Mouse (Mus musculus) fibroblast of lung, adult 2 months (primary cell): ENCODE results near the gene Dgkb.

Source experiments
- DNase-seq: peaks from one replicate; pipeline ENCODE4 v3.0.0-alpha.2; 2011; ENCODE audit warnings: low read depth

The Dgkb gene

DNA sequence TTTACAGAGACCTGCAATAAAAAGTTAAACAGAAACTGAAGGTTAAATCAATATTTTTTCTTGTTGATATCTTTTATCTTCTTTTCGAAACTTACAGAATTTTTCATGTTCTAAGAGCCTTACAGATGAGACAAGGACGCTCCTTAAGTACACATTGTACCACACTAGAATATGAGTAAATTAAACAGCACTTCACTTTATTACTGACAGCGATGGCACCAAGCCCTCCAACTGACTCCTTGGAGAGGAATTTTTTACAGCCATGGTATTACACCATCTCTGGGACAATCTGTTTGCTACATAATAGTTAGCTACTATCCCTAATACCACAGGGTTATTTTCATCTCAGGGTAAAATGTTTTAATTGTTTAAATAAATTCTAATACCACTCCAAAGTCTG, 556.6 kb downstream of the Dgkb start:
- no peak for DNase-seq

GRCm38 (mm10) chr12:38385942-38386341, 568.4 kb downstream of the Dgkb start:
- no peak for DNase-seq

GRCm38 (mm10) chr12:38386991-38387390, 569.5 kb downstream of the Dgkb start:
- DNase-seq, result no peak

GRCm38 (mm10) chr12:38387654-38388053, 570.1 kb downstream of the Dgkb start:
- no peak for DNase-seq

GRCm38 (mm10) chr12:38388243-38388642, 570.7 kb downstream of the Dgkb start:
- DNase-seq, result no peak

- no peak for DNase-seq
Observed at GRCm38 (mm10) chr12:38397754-38398312, 580.3 kb downstream of the Dgkb start.

- DNase-seq, result no peak
Observed at GRCm38 (mm10) chr12:38400089-38400488, 582.6 kb downstream of the Dgkb start.

GRCm38 (mm10) chr12:38435364-38436130, 618.0 kb downstream of the Dgkb start:
- no peak for DNase-seq

DNA sequence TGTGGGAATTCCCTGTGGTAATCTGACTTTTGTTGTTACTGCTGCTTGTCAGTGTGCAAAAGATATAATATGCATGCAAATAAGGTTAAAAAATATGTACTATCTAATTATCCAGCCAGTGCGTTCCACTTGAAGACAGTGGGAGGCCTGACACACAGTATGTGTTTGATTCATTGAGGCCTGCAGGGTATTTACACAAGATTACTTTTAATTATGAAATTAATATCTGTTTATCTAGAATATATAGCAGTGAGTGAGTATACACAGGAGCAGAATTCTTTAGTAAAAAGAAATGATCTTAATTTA, 618.6 kb downstream of the Dgkb start:
- DNase-seq, result no peak

GRCm38 (mm10) chr12:38450323-38451087, 633.0 kb downstream of the Dgkb start:
- no peak for DNase-seq

DNA sequence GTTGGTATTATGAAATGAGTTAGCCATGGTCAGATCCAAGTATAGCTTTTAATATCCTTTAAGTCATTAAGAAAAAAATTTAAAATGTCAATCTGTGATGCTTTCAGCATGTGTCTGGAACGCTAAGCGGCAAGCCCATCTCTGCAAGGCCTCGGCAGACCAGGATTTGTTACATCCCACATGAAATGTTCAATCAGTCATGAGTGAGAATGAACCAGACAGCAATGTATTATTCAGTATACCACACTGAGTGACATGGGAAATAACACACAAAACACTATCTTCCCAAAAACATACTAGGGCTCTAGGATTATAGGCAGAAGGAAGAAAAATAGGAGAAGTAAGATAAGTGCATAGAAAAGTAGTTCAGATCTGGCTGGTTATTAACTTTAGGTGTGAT, 634.2 kb downstream of the Dgkb start:
- DNase-seq, result no peak

DNA sequence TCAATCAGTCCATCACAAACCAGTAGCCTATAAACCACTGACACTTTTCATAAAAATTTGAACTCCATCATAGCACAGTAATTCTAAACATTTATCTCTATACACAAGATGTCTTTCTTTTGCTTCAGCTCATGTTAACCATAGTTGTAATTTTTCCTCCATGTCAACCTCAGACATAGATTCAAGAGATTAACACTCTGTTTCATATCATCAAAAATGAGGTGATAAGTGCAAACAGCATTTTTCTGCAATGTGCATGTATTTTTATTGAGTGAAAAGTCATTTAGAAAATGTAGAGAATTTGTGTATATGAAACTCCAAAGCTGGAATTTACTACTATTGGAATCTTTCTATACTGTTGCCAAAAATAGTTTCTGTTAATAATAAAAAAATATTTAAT, 650.7 kb downstream of the Dgkb start:
- DNase-seq, result no peak

GRCm38 (mm10) chr12:38468605-38469004, 651.1 kb downstream of the Dgkb start:
- no peak for DNase-seq

GRCm38 (mm10) chr12:38497229-38497628, 679.7 kb downstream of the Dgkb start:
- DNase-seq, result no peak

- DNase-seq, result no peak
Observed at GRCm38 (mm10) chr12:38500931-38501330, 683.4 kb downstream of the Dgkb start.

DNA sequence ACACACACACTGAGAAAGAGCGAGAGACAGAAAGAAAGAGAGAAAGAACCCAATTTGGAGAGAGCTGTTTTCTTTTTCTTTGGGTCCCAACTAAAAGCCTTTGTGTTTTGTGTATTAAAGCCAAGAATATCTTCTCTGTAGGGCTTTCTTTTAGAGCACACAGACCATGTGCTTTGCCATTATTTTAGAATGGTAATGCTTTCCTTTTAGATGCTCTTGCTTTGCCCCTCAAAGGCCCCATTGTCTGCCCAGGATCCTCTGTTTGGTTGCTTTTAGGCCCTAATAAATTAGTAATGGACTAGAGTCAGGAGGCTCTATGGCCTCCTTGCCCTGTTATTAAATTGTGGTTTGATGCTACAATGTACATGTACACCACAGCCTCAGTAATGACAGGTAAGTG, 690.7 kb downstream of the Dgkb start:
- DNase-seq, result no peak

DNA sequence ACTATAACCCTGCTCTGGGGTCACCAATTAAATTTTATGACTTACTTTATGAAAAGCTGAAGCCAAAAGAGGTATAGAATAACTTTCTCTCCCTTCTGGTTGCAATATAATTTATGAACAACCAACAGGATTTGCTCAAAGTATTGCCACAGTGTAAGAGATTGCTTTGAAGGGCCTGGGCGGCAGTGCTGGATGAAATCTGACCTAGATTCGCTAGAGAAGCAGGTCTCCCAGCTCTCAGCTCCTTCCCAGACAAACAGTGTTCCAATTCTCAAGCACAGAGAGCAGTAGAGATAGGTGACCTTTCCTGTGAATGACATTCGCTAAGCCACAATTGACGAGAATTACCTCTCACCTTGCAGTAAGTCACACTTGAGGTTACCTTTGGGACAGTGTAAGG, 727.9 kb downstream of the Dgkb start:
- no peak for DNase-seq

DNA sequence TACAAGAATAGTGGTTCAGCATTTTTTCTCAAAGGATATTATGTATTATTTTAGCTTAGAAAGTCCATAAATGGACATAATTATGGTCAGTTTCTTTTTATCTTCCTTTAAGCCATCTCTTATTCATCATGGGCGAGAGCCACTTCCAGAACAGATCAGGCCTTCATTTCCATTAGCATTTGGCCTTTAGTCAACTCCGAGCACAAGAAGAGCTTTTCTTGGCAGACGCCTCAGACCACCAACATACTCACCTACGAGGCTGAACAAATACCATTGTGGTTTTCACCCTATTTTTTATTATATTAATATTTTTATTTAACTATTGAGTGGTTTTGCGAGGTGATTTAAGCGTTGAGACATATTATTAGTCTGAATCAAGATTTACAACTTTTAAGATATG, 759.6 kb downstream of the Dgkb start:
- DNase-seq, result no peak

DNA sequence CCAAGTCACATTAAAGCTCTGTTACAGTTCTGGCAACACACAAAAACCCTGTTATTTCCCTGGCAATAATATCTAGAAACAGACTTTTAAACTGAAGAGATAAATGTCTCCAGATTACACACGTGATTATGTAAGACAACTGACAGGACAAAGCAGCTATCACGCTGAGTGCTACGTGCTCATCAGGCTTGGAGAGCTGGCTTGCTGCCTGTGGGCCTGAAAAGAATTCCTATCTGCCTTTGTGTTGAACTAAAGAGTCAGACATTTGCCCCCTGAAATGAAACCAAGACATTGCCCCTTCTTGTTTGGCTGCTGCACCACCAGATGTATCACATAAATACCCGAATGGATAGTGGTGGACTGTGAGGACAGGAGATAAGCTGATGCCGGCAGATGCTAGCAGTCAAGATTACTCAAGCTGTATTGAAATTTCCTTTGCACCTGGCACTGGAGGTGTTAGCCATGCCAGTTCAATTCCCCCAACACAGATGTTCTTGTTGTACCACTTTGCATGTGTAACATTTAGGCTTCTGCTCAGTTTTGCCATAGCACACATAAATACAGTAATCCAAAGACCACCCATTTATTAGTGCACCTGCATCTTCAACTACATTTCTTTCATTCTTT, 761.8 kb downstream of the Dgkb start:
- no peak for DNase-seq

DNA sequence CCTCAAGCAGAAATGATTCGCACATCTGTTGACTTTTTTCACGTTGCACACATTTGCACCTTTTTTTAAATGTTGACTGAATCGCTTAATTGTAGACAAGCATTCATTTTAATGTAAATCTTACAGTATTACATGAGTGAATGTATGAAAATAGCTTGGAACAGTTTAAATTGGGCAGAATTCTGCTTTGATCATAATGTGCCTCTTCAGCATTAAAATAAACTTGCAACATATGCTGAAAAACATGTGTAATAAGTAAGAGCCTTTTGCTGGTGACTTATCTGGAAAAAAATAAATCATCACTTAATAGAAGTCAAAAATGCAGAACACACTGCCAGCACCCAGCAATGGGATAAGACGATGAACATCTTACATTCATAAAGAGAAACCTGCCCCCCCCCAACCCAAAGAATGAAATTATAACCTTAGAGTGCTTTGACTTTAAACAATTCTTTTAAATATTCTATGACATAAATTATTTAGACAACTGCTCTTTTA, 768.9 kb downstream of the Dgkb start:
- no peak for DNase-seq

GRCm38 (mm10) chr12:38589951-38590350, 772.4 kb downstream of the Dgkb start:
- DNase-seq, result no peak

GRCm38 (mm10) chr12:38593653-38594052, 776.1 kb downstream of the Dgkb start:
- no peak for DNase-seq

GRCm38 (mm10) chr12:38594055-38594454, 776.5 kb downstream of the Dgkb start:
- no peak for DNase-seq
